Mouse (Mus musculus): ENCODE data around the gene Hes2.

- TF ChIP-seq ZC3H11A (IDR thresholded peaks at IDR 0.05; ENCODE audit: borderline replicate concordance, low read depth, low read length) (no peak), ZNF384 (IDR thresholded peaks at IDR 0.05; ENCODE audit: low read depth, low read length) (no peak)
These were observed 42.8 kb downstream of the Hes2 start for GRCm38 (mm10) chr4:152201492-152201891.

Data from ES-E14 (cell line).